Mouse (Mus musculus): ENCODE measurements at regions not wholly inside any gene's neighbourhood (a gene's known extent, or its start where the extent isn't known, plus 50 kb on each side); places are given as distances from the start of the nearest gene placed in this dataset.
"Not testable (repeated sequence)": the region's sequence is repeated elsewhere in the genome, so short reads cannot be mapped to it uniquely, and the experiment has no call there.

GRCm38 (mm10) chr14:104175122-104175521 lies 292.7 kb downstream of the Pou4f1 start:
- no peak overlapping the region for H3K27ac ChIP-seq
- H3K36me3 ChIP-seq = no peaks in the 10 kb centered on the region
- no peaks in the 10 kb centered on the region for H3K27me3 ChIP-seq (ENCODE audit: insufficient read depth, poor library complexity, severe bottlenecking)
- H3K4me1 ChIP-seq = no peaks in the 10 kb centered on the region
- no peak for DNase-seq (ENCODE audit: low spot score)
- H3K4me3 ChIP-seq = no peak overlapping the region
- no peaks in the 10 kb centered on the region for H3K9me3 ChIP-seq

GRCm38 (mm10) chr14:104146841-104147240 lies 302.6 kb upstream of the Ednrb start:
- Histone ChIP-seq H3K4me3 (no peak overlapping the region), H3K9me3 (no peaks in the 10 kb centered on the region), H3K27ac (no peak overlapping the region), H3K27me3 (ENCODE audit: insufficient read depth, poor library complexity, severe bottlenecking) (no peaks in the 10 kb centered on the region), H3K4me1 (no peaks in the 10 kb centered on the region), H3K36me3 (no peaks in the 10 kb centered on the region)
- 52% methylated on average over 5 of the region's 5 CpGs for whole genome bisulfite sequencing
- DNase-seq (ENCODE audit: low spot score) = no peak

- Histone ChIP-seq H3K27ac (no peak overlapping the region), H3K9me3 (no peaks in the 10 kb centered on the region), H3K4me1 (no peaks in the 10 kb centered on the region), H3K4me3 (no peak overlapping the region), H3K27me3 (ENCODE audit: insufficient read depth, poor library complexity, severe bottlenecking) (no peaks in the 10 kb centered on the region), H3K36me3 (no peaks in the 10 kb centered on the region)
- 53% methylated on average over 5 of the region's 5 CpGs for WGBS
- no peak for DNase-seq (ENCODE audit: low spot score)
Measured at GRCm38 (mm10) chr14:104145395-104145794, 301.2 kb upstream of the Ednrb start.

- Histone ChIP-seq H3K9me3 (no peaks in the 10 kb centered on the region), H3K4me1 (no peaks in the 10 kb centered on the region), H3K4me3 (no peak overlapping the region), H3K27ac (no peak overlapping the region), H3K36me3 (no peaks in the 10 kb centered on the region), H3K27me3 (ENCODE audit: insufficient read depth, poor library complexity, severe bottlenecking) (no peaks in the 10 kb centered on the region)
- 80% methylated on average over 14 of the region's 14 CpGs for WGBS
- no peak for DNase-seq (ENCODE audit: low spot score)
Measured at GRCm38 (mm10) chr14:104114986-104115951, 271.1 kb upstream of the Ednrb start.

- DNase-seq (ENCODE audit: low spot score) = no peak
- H3K9me3 ChIP-seq = no peaks in the 10 kb centered on the region
- H3K36me3 ChIP-seq = no peaks in the 10 kb centered on the region
- WGBS = 71% methylated on average over 3 of the region's 3 CpGs
- H3K4me3 ChIP-seq = no peak overlapping the region
- H3K4me1 ChIP-seq = no peaks in the 10 kb centered on the region
- no peaks in the 10 kb centered on the region for H3K27me3 ChIP-seq (ENCODE audit: insufficient read depth, poor library complexity, severe bottlenecking)
- no peak overlapping the region for H3K27ac ChIP-seq
Measured at GRCm38 (mm10) chr14:104114182-104114581, 270.0 kb upstream of the Ednrb start.

GRCm38 (mm10) chr14:104113448-104113847 lies 269.2 kb upstream of the Ednrb start:
- no peak overlapping the region for H3K27ac ChIP-seq
- no peaks in the 10 kb centered on the region for H3K36me3 ChIP-seq
- H3K4me1 ChIP-seq = no peaks in the 10 kb centered on the region
- 82% methylated on average over 2 of the region's 2 CpGs for WGBS
- no peaks in the 10 kb centered on the region for H3K27me3 ChIP-seq (ENCODE audit: insufficient read depth, poor library complexity, severe bottlenecking)
- H3K9me3 ChIP-seq = no peaks in the 10 kb centered on the region
- no peak for DNase-seq (ENCODE audit: low spot score)
- no peak overlapping the region for H3K4me3 ChIP-seq

- 87% methylated on average over 2 of the region's 2 CpGs for WGBS
- Histone ChIP-seq H3K4me1 (no peaks in the 10 kb centered on the region), H3K36me3 (no peaks in the 10 kb centered on the region), H3K27me3 (ENCODE audit: insufficient read depth, poor library complexity, severe bottlenecking) (no peaks in the 10 kb centered on the region), H3K9me3 (no peaks in the 10 kb centered on the region), H3K4me3 (no peak overlapping the region), H3K27ac (no peak overlapping the region)
- no peak for DNase-seq (ENCODE audit: low spot score)
Measured at GRCm38 (mm10) chr14:104086381-104086780, 242.2 kb upstream of the Ednrb start.

GRCm38 (mm10) chr14:104064199-104064598 lies 220.0 kb upstream of the Ednrb start:
- not testable (repeated sequence) for H3K36me3 ChIP-seq; H3K4me1 ChIP-seq; H3K4me3 ChIP-seq; H3K9me3 ChIP-seq; DNase-seq (ENCODE audit: low spot score); H3K27me3 ChIP-seq (ENCODE audit: insufficient read depth, poor library complexity, severe bottlenecking); H3K27ac ChIP-seq
- 58% methylated on average over 1 of the region's 4 CpGs for WGBS

GRCm38 (mm10) chr14:104053697-104054096 lies 209.5 kb upstream of the Ednrb start:
- DNase-seq (ENCODE audit: low spot score) = no peak
- H3K4me3 ChIP-seq = no peak overlapping the region
- no peaks in the 10 kb centered on the region for H3K27me3 ChIP-seq (ENCODE audit: insufficient read depth, poor library complexity, severe bottlenecking)
- H3K27ac ChIP-seq = no peak overlapping the region
- no peaks in the 10 kb centered on the region for H3K36me3 ChIP-seq
- H3K4me1 ChIP-seq = no peaks in the 10 kb centered on the region
- H3K9me3 ChIP-seq = no peaks in the 10 kb centered on the region
- 83% methylated on average over 1 of the region's 1 CpGs for WGBS

GRCm38 (mm10) chr14:104038628-104039325 lies 194.6 kb upstream of the Ednrb start:
- Histone ChIP-seq H3K27me3 (ENCODE audit: insufficient read depth, poor library complexity, severe bottlenecking) (0 out of 2 replicates have a peak, but pooled peaks cover 7% of the 10 kb centered on the region), H3K4me1 (no peaks in the 10 kb centered on the region), H3K9me3 (no peaks in the 10 kb centered on the region), H3K36me3 (no peaks in the 10 kb centered on the region), H3K4me3 (no peak overlapping the region), H3K27ac (no peak overlapping the region)
- peak; percentile 79 for DNase-seq (ENCODE audit: low spot score)
- 12% methylated on average over 13 of the region's 13 CpGs for WGBS

GRCm38 (mm10) chr14:104033606-104034005 lies 189.4 kb upstream of the Ednrb start:
- no peaks in the 10 kb centered on the region for H3K36me3 ChIP-seq
- H3K27me3 ChIP-seq (ENCODE audit: insufficient read depth, poor library complexity, severe bottlenecking) = no peaks in the 10 kb centered on the region
- H3K4me3 ChIP-seq = no peak overlapping the region
- no peaks in the 10 kb centered on the region for H3K4me1 ChIP-seq
- no peaks in the 10 kb centered on the region for H3K9me3 ChIP-seq
- 43% methylated on average over 1 of the region's 1 CpGs for WGBS
- no peak overlapping the region for H3K27ac ChIP-seq
- no peak for DNase-seq (ENCODE audit: low spot score)

- Histone ChIP-seq H3K27me3 (ENCODE audit: insufficient read depth, poor library complexity, severe bottlenecking) (no peaks in the 10 kb centered on the region), H3K9me3 (no peaks in the 10 kb centered on the region), H3K36me3 (no peaks in the 10 kb centered on the region), H3K4me1 (no peaks in the 10 kb centered on the region), H3K4me3 (no peak overlapping the region), H3K27ac (no peak overlapping the region)
- WGBS = 71% methylated on average over 11 of the region's 11 CpGs
- DNase-seq (ENCODE audit: low spot score) = no peak
Measured at GRCm38 (mm10) chr14:104030784-104031470, 186.7 kb upstream of the Ednrb start.

All from heart, embryonic 10.5 days (tissue).